Mouse (Mus musculus): ENCODE results near the gene Tctn3. TPM values are rescaled to one million over a fixed set of nuclear protein-coding genes. Genes with fewer than 3 reads are reported as not detected.
"Not testable (repeated sequence)": the region's sequence is repeated elsewhere in the genome, so short reads cannot be mapped to it uniquely, and the experiment has no call there.

The Tctn3 gene
- polyA plus RNA-seq, 1 experiment = 18.3 TPM

DNA sequence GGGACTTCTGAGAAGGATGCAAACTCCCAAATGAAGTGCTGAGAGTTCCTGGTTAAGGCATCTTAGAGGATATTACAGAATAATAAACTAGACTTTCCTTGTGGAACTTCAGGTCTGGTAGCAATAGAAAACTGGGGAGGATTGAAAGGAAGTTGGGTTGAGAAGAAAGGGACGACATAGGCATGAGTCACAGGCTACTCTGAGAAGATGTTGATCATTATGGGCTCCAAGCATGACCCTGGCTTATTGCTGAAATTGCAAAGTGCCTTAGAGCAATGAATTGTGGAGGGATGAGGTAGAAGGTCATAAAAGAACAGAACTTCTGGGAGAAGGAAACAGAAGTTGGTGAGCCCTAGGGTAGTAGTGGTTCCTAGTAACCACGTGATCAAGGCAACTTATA, 28.8 kb upstream of the Tctn3 start:
- DNase-seq (ENCODE audit: low read depth) = no peak
- no peak for TF ChIP-seq CTCF (IDR thresholded peaks at IDR 0.05; ENCODE audit: borderline replicate concordance, extremely low read depth, insufficient read depth, insufficient read length)
- no peak for TF ChIP-seq POLR2A (IDR thresholded peaks at IDR 0.05; ENCODE audit: borderline replicate concordance, extremely low read depth, insufficient read depth, insufficient read length, poor library complexity, severe bottlenecking)

DNA sequence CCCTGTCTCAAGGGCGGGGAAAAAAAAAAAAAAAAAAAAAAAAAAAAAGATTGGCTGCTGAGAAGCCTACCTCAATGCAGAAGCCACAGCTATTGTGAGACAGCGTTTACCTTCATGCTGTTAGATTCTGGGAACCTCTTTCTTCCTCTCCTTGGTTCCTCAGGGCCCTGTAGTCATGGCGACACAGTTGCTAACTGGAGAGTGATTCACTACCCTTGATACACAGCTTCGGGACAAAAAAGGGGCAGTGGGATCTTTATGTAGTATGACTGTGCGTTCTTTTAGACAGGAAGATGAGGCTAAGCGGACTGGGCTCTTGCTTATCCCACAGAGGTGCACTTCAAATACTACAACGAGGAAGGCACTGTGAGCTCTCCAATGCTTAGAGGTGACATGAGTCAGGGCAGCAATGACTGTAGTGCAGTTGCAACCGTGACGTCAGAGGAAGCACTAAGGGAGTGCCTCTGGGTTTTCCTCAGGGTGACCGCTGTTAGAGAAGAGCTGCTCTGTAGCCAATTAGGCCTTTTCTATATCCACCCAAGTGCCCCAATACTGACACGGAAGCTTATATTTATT, 27.8 kb upstream of the Tctn3 start:
- DNase-seq (ENCODE audit: low read depth) = no peak
- TF ChIP-seq POLR2A (IDR thresholded peaks at IDR 0.05; ENCODE audit: borderline replicate concordance, extremely low read depth, insufficient read depth, insufficient read length, poor library complexity, severe bottlenecking) (no peak), CTCF (IDR thresholded peaks at IDR 0.05; ENCODE audit: borderline replicate concordance, extremely low read depth, insufficient read depth, insufficient read length) (no peak)

DNA sequence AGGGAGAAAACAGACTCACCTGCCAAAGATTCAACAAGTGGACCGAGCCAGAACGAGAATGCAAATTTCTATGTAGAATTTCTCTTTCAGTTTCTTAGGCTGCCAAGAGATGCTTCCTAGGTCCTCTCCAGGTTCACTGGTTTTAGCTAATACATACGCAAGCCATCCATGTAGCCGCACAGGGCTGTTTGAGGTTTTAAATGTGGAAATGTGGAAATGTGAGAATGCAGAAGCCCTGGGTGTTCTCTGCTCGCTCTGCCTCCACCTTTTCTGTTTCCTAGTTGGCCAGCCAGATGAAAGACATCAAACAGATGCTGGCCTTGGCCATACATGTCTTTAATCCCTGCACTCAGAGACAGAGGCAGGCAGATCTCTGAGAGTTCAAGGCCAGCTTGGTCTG, 26.5 kb upstream of the Tctn3 start:
- DNase-seq (ENCODE audit: low read depth) = no peak
- no peak for TF ChIP-seq CTCF (IDR thresholded peaks at IDR 0.05; ENCODE audit: borderline replicate concordance, extremely low read depth, insufficient read depth, insufficient read length)
- TF ChIP-seq POLR2A (IDR thresholded peaks at IDR 0.05; ENCODE audit: borderline replicate concordance, extremely low read depth, insufficient read depth, insufficient read length, poor library complexity, severe bottlenecking) = no peak

DNA sequence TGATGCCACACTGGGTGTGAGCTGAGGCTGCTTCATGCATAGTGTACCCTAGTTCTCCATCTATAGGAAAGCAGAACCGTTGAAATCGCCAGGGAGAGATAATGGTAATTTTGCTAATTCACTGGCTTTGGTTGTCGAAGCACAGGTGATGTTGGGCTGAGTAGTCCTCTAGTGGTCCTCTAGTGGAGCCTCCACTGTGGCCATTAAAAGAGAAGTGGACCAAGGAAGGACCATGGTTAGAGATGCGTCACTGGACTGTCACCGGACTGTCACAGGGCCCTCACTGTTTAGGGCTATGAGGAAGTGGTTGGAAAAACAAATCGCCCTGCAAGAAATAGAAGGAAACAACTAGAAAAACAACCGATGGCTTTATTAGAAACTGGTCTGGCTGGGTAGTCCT, 25.6 kb upstream of the Tctn3 start:
- DNase-seq (ENCODE audit: low read depth) = no peak
- no peak for TF ChIP-seq POLR2A (IDR thresholded peaks at IDR 0.05; ENCODE audit: borderline replicate concordance, extremely low read depth, insufficient read depth, insufficient read length, poor library complexity, severe bottlenecking)
- TF ChIP-seq CTCF (IDR thresholded peaks at IDR 0.05; ENCODE audit: borderline replicate concordance, extremely low read depth, insufficient read depth, insufficient read length) = no peak

DNA sequence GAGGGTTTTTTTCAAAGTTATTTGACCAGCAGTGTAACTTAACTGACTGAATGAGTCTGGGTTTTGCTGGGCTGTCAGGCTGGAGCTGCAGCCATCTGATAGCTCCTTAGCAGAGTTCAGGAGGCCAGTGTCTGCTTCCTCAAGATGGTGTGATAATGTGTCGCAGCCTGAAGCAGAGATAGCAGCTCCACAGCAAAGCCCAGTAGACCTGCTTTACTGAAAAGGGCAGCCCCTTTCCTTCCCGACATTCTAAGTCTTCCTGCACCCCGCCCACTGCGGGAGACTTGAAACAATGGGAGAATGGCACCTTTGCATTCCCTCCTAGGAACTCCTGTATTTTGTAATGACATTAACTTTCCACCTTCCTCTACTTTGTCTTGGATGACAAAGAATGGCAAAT, 25.1 kb upstream of the Tctn3 start:
- no peak for DNase-seq (ENCODE audit: low read depth)
- TF ChIP-seq POLR2A (IDR thresholded peaks at IDR 0.05; ENCODE audit: borderline replicate concordance, extremely low read depth, insufficient read depth, insufficient read length, poor library complexity, severe bottlenecking) (no peak), CTCF (IDR thresholded peaks at IDR 0.05; ENCODE audit: borderline replicate concordance, extremely low read depth, insufficient read depth, insufficient read length) (no peak)

DNA sequence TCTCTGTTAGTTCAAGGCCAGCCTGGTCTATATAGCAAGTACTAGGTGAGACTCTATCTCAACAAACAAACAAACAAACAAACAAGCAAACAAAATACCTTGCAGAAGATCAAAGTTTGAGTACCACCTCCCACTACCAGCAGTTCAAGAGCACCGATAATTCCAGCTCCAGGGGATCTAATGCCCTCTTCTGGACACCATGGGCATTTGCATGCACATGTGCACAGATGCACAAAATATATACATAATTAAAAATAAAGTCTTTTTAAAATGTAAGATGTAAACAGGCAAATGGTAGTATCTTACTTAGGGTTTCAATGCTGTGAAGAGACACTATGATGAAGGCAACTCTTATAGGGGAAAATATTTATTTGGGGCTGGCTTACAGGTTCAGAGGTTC, 21.1 kb upstream of the Tctn3 start:
- DNase-seq (ENCODE audit: low read depth) = no peak
- TF ChIP-seq CTCF (IDR thresholded peaks at IDR 0.05; ENCODE audit: borderline replicate concordance, extremely low read depth, insufficient read depth, insufficient read length) (no peak), POLR2A (IDR thresholded peaks at IDR 0.05; ENCODE audit: borderline replicate concordance, extremely low read depth, insufficient read depth, insufficient read length, poor library complexity, severe bottlenecking) (no peak)

DNA sequence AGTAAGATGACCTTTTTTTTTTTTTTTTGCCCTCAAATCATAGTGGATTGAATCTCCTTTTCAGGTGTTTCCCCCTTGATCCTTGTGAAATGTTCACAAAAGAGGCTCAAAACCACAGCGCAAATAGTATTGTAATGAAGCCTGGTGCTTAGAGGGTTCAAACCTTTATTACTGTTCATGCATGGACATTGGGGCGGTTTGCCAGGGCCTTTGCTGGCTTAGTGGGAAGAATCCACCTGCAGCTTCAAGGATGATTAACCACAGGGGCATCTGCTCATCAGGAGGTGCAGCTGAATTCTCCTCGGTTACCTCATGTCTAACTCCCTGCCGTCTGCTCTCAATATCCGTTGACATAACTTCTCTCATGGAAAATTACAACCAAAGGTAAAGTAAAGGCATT, 20.6 kb upstream of the Tctn3 start:
- no peak for DNase-seq (ENCODE audit: low read depth)
- TF ChIP-seq POLR2A (IDR thresholded peaks at IDR 0.05; ENCODE audit: borderline replicate concordance, extremely low read depth, insufficient read depth, insufficient read length, poor library complexity, severe bottlenecking) (no peak), CTCF (IDR thresholded peaks at IDR 0.05; ENCODE audit: borderline replicate concordance, extremely low read depth, insufficient read depth, insufficient read length) (no peak)

DNA sequence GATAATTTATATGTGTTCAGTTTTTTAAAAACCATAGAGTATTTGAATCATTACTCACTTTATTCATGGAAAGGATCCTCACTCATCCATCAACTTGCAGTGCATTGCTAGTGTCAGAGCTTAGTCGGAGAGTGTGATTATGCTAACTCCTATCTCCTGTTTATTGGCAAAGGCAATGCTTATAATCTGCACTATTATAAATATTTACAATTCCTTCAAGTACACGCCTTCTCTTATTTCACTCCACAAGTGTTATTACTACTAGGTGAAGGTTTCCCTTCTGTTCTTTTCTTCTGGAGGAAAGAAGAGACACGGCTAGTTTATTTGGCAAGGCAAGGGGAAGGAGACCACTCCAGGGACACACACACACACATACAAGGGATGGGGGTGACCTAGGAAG, 20.2 kb upstream of the Tctn3 start:
- TF ChIP-seq POLR2A (IDR thresholded peaks at IDR 0.05; ENCODE audit: borderline replicate concordance, extremely low read depth, insufficient read depth, insufficient read length, poor library complexity, severe bottlenecking) = no peak
- no peak for TF ChIP-seq CTCF (IDR thresholded peaks at IDR 0.05; ENCODE audit: borderline replicate concordance, extremely low read depth, insufficient read depth, insufficient read length)
- DNase-seq (ENCODE audit: low read depth) = no peak

DNA sequence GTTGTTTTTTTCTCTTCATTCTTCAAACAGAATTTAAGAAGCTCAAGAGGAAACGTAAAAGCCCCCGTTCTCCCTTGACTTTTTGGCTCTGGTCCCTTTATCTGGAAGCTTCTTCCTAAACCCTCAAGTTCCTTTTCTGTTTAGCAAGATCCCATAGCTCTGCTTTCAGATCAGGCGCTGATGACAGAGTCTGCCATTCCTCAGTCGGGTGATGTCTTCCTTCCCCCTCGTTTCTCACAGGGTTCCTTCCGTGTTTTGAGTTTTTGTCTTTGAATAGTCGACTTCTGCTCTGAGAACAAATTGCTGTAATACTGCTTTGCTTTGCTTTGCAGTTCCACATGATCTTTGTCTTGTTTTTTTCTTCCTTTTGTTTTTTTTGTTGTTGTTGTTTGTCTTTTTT, 18.6 kb upstream of the Tctn3 start:
- TF ChIP-seq POLR2A (IDR thresholded peaks at IDR 0.05; ENCODE audit: borderline replicate concordance, extremely low read depth, insufficient read depth, insufficient read length, poor library complexity, severe bottlenecking) = no peak
- no peak for TF ChIP-seq CTCF (IDR thresholded peaks at IDR 0.05; ENCODE audit: borderline replicate concordance, extremely low read depth, insufficient read depth, insufficient read length)
- DNase-seq (ENCODE audit: low read depth) = no peak

DNA sequence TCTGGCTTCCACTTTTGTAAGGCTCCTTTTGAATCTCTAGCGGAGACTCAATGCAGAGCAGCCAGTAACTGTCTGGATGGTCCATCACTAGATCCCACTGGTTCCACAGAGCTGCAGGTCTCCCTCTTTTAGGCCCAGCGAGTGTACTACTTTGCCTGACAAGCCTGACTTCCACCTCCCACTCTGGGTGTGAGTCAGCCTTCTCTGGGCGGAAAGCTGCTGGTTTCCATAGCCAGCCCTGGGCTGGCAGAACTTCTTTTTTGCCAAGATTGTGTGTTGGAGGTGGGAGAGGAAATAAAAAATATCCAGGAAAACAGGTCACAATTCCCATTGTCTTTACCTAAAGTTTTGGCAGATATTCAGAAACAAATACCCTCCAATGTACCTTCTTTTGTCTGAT, 18.1 kb upstream of the Tctn3 start:
- no peak for DNase-seq (ENCODE audit: low read depth)
- no peak for TF ChIP-seq POLR2A (IDR thresholded peaks at IDR 0.05; ENCODE audit: borderline replicate concordance, extremely low read depth, insufficient read depth, insufficient read length, poor library complexity, severe bottlenecking)

DNA sequence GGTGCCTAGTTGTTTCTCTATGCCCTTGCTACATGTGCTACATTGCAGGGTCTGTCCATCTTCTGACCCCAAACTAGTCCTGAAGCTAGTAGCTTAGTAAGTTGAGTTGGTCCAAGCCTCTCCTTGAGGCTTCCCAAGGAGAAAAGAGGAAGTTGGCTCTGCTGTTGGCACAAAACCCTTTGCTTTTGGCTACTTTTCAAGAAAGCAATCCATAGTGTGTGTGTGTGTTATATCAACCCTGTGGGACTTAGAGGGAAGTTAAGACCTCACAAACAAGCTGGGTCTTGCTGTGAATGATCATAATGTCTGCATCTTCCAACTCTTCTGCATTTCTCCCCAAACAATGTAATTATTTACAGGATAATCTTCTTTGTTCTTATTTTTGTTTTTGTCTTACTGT, 16.9 kb upstream of the Tctn3 start:
- DNase-seq (ENCODE audit: low read depth) = no peak
- TF ChIP-seq CTCF (IDR thresholded peaks at IDR 0.05; ENCODE audit: borderline replicate concordance, extremely low read depth, insufficient read depth, insufficient read length) = no peak
- no peak for TF ChIP-seq POLR2A (IDR thresholded peaks at IDR 0.05; ENCODE audit: borderline replicate concordance, extremely low read depth, insufficient read depth, insufficient read length, poor library complexity, severe bottlenecking)

DNA sequence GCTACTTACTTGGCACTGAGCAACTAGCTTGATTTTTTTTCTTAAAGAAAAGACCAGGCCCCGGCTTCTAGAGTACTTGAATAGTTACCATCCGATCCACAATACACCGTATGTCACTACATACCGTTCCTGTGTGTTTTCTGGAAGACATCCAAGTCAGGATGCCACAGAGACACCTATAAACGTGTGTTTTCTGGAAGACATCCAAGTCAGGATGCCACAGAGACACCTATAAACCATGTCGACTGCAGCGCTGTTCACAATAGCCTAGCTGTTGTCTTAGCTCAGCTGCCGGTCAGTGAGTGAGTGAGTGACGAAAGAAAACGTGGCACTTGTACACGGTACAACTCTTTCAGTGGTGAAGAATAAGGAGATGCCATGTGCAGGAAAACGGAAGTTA, 13.9 kb upstream of the Tctn3 start:
- no peak for TF ChIP-seq CTCF (IDR thresholded peaks at IDR 0.05; ENCODE audit: borderline replicate concordance, extremely low read depth, insufficient read depth, insufficient read length)
- no peak for DNase-seq (ENCODE audit: low read depth)

DNA sequence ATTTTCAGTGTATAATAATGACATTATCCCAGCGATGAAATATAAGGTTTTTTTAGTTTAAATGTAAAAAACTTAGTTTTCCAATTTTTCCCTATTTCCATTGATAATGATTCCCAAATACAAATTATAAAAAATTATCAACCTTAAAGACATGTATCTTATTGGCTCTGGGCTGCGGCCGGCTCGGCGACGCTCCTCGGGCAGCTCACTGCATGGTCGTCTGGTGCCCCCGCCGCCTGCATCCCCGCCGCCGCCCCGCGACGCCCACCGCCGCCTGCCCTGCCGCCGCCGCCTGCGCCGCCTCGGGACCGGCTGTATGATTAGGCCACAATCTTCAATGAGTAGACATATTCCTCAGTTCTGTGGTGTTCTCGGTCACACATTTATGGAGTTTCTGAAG, 9.6 kb upstream of the Tctn3 start:
- not testable (repeated sequence) for DNase-seq (ENCODE audit: low read depth)
